Mouse (Mus musculus) lung, adult 2 months (tissue): ENCODE results near the gene Hoxb1.

Source experiments
- CTCF ChIP-seq: fragments of 200-500 bp; IDR thresholded peaks from 2 replicates; pipeline ENCODE4 v1.5.1; 2011; ENCODE audit warnings: mild to moderate bottlenecking, low read length, control low read depth; ENCODE audit not compliant: insufficient read depth
- POLR2A ChIP-seq: fragments of 200-500 bp; IDR thresholded peaks from 2 replicates; pipeline ENCODE4 v1.6.1; 2011; ENCODE audit warnings: low read depth, mild to moderate bottlenecking, control low read depth, low read length, borderline replicate concordance; ENCODE audit errors: extremely low read depth

- TF ChIP-seq POLR2A = no peak
- TF ChIP-seq CTCF = no peak
These were observed 815 bp downstream of the Hoxb1 start for GRCm38 (mm10) chr11:96366092-96367041.
